Mouse (Mus musculus): ENCODE measurements around the gene Arhgap15.

Arhgap15 gene

DNA sequence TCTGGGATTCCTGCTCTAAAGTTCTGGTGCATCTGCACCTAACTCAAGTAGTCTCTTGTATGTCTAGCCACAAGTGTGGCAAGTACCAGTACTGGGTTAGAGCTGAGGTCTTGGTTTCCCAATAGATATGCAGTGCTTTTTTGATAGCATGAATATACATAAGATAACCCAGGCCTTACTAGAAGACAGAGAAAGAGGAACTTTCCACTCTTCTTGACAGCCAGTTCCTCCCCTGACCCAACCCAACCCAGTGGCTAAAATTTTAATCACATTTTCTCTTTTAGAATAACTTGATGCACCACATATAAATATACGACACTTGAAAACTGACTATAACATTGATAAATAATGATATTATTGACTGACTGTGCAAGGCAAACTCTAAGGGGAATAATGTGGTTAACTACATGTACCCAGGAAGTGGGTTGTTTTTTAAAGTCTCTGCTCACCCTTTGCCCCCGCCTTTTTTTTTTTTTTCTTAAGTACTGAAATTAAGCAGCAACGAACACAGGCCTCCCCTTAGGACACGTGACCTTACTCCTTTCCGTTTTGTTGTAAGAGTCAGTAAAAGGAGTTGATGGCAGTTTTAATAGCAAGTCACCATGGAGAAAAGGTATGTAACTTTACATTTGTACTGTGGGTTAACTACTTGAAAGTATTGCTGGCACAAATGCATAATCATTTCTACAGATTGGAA is at the start of gene Arhgap15:
Gene Arhgap15 (plus strand): TSS at position 538 of the 697 bp plus-strand sequence.
- DNase-seq (ENCODE audit: low read depth, low spot score), result no peak

GRCm38 (mm10) chr2:43712611-43713138 is 35.9 kb upstream of the Arhgap15 start:
- no peak for DNase-seq (ENCODE audit: low read depth, low spot score)

DNA sequence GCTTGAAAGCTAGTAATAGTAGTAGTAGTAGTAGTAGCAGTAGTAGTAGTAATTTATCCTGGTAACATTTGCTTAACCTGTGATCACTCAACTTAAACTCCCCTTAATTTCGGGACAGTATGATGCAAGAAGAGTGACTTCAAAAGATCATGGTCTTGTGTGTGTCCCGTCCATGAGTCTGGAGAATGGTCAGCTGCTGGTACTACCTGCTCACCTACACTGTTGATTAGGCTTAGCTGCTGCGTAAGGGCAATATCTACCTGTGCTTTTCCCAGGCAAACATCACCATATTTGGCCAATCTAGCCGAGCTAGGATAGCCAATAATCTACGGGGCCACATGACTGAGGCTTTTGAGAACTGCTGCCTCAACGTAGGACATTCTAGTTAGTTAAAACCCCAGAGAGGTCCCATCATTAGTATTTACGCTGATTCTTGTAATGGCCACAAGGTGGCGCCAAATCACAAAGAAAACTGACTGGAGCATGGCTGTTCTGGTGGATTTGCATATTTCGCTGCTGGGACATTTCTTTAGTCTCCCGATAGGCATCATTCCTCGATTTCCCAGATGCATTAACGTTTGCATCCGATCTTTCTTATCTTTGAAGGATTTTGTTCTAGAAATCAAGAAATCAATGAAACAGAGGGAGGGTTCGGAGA is 26.0 kb upstream of the Arhgap15 start:
- DNase-seq (ENCODE audit: low read depth, low spot score), result peak; percentile 75

- no peak for DNase-seq (ENCODE audit: low read depth, low spot score)
These were observed 25.5 kb upstream of the Arhgap15 start for GRCm38 (mm10) chr2:43723104-43723541.

- no peak for DNase-seq (ENCODE audit: low read depth, low spot score)
These were observed 21.4 kb upstream of the Arhgap15 start for GRCm38 (mm10) chr2:43727181-43727580.

DNA sequence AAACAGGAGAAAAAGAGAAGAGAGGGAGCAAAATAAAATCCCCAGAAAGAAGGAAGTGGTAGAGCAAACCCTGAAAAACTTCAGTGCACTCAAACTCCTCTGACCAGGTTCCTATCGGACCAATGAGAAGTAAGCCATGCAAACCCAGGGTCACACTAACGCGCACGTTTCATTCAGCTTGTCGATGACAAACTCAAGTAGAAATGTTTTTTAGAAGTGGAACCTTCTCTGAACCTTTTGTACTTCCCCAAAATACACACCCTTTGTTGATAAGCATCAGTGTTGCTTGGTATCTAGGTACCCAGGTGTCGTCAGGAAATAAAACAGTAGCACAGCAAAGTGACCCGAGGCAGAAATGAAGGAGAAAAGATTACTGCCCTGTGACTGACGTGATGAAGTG is 20.9 kb upstream of the Arhgap15 start:
- no peak for DNase-seq (ENCODE audit: low read depth, low spot score)

GRCm38 (mm10) chr2:43728831-43729230 is 19.8 kb upstream of the Arhgap15 start:
- DNase-seq (ENCODE audit: low read depth, low spot score), result no peak

- peak; percentile 86 for DNase-seq (ENCODE audit: low read depth, low spot score)
These were observed 16.2 kb upstream of the Arhgap15 start for GRCm38 (mm10) chr2:43732396-43732795.

- peak; percentile 11 for DNase-seq (ENCODE audit: low read depth, low spot score)
These were observed 13.6 kb upstream of the Arhgap15 start for GRCm38 (mm10) chr2:43735071-43735470.

DNA sequence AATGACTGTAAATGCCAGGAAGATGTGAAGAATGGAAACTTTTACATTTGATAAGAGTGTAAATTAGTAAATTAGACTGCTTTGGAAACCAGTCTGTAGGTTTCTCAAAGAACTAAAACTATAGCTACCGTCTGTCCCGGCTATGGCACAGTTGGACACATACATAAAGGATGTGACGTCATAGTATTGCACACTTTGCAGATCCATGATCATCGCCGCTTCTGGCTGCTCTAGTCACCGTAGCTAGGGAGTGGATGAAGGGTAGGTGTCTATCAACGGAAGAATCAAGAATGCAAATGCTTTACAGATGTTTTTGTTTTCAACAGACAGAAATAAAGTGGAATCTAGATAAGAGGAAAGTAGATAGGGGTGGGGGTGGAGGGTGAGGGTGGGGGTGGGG is 11.1 kb upstream of the Arhgap15 start:
- no peak for DNase-seq (ENCODE audit: low read depth, low spot score)

GRCm38 (mm10) chr2:43738562-43739112 is 10.0 kb upstream of the Arhgap15 start:
- DNase-seq (ENCODE audit: low read depth, low spot score), result no peak

GRCm38 (mm10) chr2:43739190-43739818 is 9.3 kb upstream of the Arhgap15 start:
- DNase-seq (ENCODE audit: low read depth, low spot score), result no peak

DNA sequence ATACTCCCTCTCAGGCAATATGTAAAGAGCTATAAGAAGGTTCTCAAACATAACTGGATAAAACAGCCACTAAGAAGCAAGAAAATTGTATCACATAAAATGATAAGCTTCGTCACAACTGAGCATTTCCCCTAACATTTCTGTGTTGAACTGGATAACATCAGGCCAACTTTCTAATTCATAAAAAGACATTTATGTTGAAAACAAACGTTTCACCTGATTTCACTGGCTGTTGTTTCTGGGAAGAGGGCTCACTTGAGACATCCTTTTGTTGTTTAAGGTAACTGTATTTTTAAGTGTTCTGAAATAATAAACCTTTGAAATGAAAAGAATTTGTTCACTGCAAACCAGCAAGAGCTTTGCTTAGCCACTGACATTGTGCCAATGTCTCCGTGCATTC is 697 bp downstream of the Arhgap15 start:
- DNase-seq (ENCODE audit: low read depth, low spot score), result no peak

DNA sequence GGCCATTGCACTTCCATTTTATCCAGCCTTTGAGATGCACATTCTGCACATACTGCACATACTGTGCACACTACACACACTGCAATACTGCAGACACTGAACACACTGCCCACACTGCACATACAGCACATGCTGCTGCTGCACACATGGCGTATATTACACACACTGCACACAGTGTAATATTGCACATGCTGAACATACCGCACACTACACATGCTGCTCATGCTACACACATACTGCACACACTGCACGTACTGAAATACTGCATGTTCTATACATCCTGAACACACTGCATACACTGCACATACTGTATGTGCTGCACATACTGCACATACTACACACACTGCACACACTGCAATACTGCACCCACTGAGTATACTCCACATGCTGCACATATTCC is 7.3 kb downstream of the Arhgap15 start:
- DNase-seq (ENCODE audit: low read depth, low spot score), result no peak

- DNase-seq (ENCODE audit: low read depth, low spot score), result no peak
These were observed 8.0 kb downstream of the Arhgap15 start for GRCm38 (mm10) chr2:43756626-43757025.

DNA sequence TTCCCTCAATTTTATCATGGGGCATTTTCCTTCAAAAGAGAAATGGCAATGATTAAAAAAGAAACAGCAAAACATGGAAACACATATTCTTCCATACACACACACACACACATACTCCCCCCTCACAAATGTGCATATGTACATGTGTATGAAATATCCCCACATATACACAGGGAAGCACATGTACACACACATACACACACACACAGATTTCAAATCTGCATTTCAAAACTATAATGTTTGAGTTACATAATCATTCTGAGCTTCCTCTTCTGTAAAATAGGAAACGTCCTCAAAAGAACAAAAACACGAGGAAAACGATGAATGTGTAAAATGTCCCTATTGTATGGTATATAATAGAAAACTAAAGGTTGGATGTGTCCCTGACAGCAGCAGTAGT is 13.1 kb downstream of the Arhgap15 start:
- DNase-seq (ENCODE audit: low read depth, low spot score), result no peak

DNA sequence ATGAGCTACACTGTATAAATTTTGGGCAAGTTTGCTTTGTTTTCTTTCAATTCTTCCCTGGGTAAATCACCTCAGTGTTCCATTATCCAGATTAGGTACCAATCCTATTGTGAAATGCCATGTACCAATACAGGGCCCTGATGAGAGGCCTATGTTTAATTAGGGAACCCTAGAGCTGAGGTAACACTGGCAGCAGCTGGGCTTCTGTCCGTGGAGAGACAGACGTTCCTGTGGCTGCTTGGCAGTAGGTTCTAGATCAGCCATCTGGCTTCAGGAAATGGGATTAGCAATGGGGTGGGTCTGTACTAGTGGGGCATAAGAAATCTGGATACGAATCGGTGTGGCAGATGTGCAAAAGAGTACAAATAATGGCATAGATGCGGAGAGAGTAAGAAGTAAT is 14.7 kb downstream of the Arhgap15 start:
- DNase-seq (ENCODE audit: low read depth, low spot score), result no peak

DNA sequence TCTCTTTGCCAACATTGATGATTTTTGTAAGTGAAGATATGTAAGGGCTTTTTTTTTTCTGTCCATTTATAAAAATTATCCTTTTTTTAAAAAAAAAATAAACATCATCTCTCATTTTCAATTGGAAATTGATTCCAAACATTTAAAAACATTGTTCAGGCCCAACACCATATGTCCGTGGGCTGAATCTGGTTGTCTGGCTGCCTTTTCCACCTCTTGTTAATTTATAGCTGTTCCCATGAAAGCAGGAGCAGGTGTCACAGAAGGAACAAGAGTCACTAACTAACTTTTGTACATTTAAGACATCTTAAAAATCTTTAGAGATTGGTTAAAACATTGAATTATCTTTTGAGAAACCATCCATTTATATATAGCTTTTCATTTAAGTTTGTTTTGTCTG is 15.8 kb downstream of the Arhgap15 start:
- no peak for DNase-seq (ENCODE audit: low read depth, low spot score)

GRCm38 (mm10) chr2:43766200-43766599 is 17.6 kb downstream of the Arhgap15 start:
- DNase-seq (ENCODE audit: low read depth, low spot score), result no peak

DNA sequence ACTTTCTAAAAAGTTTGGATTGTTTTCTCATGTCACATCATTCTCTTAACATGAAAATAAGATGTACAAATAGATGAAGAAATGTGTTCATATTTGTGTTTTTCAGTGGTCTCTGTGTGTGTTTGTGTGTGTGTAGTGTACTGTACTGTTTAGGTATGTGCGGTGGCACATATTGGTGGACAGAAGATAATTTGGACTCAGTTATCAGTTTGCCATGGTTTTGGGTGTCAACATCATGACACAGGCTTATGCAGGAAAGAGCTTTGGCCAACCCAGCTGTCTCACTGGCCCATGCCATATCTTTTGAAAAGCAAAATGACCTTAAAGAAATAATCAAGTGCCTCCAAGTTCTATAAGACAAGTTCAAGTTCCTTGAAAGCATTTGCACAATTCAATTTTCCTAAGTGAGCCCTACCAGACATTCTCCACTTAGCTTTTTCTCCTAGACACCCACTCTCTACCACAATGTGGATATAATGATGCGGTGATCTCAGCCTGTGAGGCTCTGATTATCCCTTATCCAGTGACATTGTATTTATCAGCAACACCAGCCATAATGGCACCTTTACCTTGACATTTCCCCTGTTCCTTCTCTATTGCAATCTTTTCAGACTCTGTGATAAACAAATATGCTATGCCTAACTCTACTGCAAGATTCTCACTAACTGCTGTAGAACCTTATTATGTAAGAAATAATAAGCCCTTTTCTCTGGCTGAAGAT is 21.4 kb downstream of the Arhgap15 start:
- no peak for DNase-seq (ENCODE audit: low read depth, low spot score)

DNA sequence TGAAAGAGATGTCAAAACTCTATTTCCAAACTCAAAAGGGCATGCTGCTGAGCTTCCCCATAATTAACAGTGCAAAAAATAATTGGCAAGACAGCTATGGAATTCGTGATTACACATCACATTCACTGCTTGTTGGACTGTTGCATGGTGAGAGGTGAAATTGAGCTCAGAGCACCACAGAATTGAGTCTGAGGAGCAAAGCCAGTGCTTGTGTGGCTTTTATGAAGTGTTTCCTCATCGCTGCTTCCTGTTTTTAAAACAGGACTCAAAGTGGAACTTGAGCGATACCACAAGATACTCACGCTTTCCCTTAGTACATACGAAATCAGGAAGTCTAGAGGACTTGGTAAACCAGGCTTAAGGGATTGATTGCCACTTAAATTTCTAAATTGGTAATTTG is 24.0 kb downstream of the Arhgap15 start:
- no peak for DNase-seq (ENCODE audit: low read depth, low spot score)

GRCm38 (mm10) chr2:43782157-43782556 is 33.5 kb downstream of the Arhgap15 start:
- no peak for DNase-seq (ENCODE audit: low read depth, low spot score)
